Mouse (Mus musculus) cerebellum, adult 2 months (tissue): ENCODE results near the gene Gpd2.

Experiments used
- CTCF ChIP-seq: fragments of 200-500 bp; IDR thresholded peaks from 2 replicates; pipeline ENCODE4 v1.5.1; 2011; ENCODE audit warnings: low read depth, mild to moderate bottlenecking, control low read depth, low read length, moderate library complexity, borderline replicate concordance; ENCODE audit not compliant: insufficient read depth
- POLR2A ChIP-seq: fragments of 200-500 bp; IDR thresholded peaks from 2 replicates; pipeline ENCODE4 v1.6.1; 2011; ENCODE audit warnings: low read length, control low read depth, borderline replicate concordance; ENCODE audit not compliant: insufficient read depth

GRCm38 (mm10) chr2:57236246-57236645, 1.2 kb upstream of the Gpd2 start:
- TF ChIP-seq CTCF, result no peak
- no peak for TF ChIP-seq POLR2A
